Mouse (Mus musculus) liver, embryonic 15.5 days (tissue): ENCODE results near the gene Itpkb. TPM values are rescaled to one million over a fixed set of nuclear protein-coding genes. Genes with fewer than 3 reads are reported as not detected.

Experiments
- ATAC-seq: fragments of 200-750 bp; cut with Nextera tagmentation; 2 replicates; pipeline ENCODE4 v1.8.0; 2017; ENCODE audit warnings: moderate number of reproducible peaks, mild to moderate bottlenecking, moderate library complexity; ENCODE audit not compliant: insufficient read depth
- H3K27ac ChIP-seq: fragments of 300-500 bp; sonication (generic); replicated peaks from 2 replicates; pipeline ENCODE4 v1.5.1; 2015; ENCODE audit warnings: mild to moderate bottlenecking, inconsistent platforms
- H3K27me3 ChIP-seq: fragments of 300-500 bp; sonication (generic); 2 replicates; pipeline ENCODE4 v1.6.1; 2015; ENCODE audit warnings: mild to moderate bottlenecking, inconsistent platforms
- H3K36me3 ChIP-seq: fragments of 300-500 bp; sonication (generic); replicated peaks from 2 replicates; pipeline ENCODE4 v1.6.1; 2015; ENCODE audit warnings: moderate library complexity, mild to moderate bottlenecking, inconsistent platforms
- H3K4me1 ChIP-seq: fragments of 300-500 bp; sonication (generic); replicated peaks from 2 replicates; pipeline ENCODE4 v1.6.1; 2015; ENCODE audit warnings: inconsistent platforms
- H3K4me2 ChIP-seq: fragments of 300-500 bp; sonication (generic); 2 replicates; pipeline ENCODE4 v1.6.1; 2015; ENCODE audit warnings: moderate library complexity, mild to moderate bottlenecking, inconsistent platforms
- H3K4me3 ChIP-seq: fragments of 300-500 bp; sonication (generic); replicated peaks from 2 replicates; pipeline ENCODE4 v1.5.1; 2015; ENCODE audit warnings: mild to moderate bottlenecking, inconsistent platforms
- H3K9ac ChIP-seq: fragments of 300-500 bp; sonication (generic); 2 replicates; pipeline ENCODE4 v1.6.1; 2015; ENCODE audit warnings: moderate library complexity, mild to moderate bottlenecking, inconsistent platforms
- H3K9me3 ChIP-seq: fragments of 300-500 bp; sonication (generic); replicated peaks from 2 replicates; pipeline ENCODE4 v1.6.1; 2016; ENCODE audit warnings: inconsistent platforms
- WGBS: fragments of 180-500 bp; shearing (Covaris S2); methylation state at CpG from one replicate; pipeline ENCODE4 v1.1.7; 2015; ENCODE audit warnings: mixed read lengths; ENCODE audit not compliant: insufficient replicate concordance; 5-methylcytosine and 5-hydroxymethylcytosine counted together
- polyA plus RNA-seq: library from polyadenylated mRNA; unstranded; fragments of >200 nt; fragmentation: Nextera tagmentation; extraction: Ambion mirVana; gene quantifications from 2 replicates; pipeline ENCODE4 v1.2.1, GENCODE M21; 2015

Itpkb gene
- polyA plus RNA-seq, 1 experiment from 2014 or later: 1.3 TPM

GRCm38 (mm10) chr1:180407727-180408719 lies 77.7 kb downstream of the Itpkb start:
- WGBS: 73% methylated on average over 18 of the region's 18 CpGs

GRCm38 (mm10) chr1:180408832-180409231 lies 78.5 kb downstream of the Itpkb start:
- 72% methylated on average over 9 of the region's 9 CpGs for WGBS
- Histone ChIP-seq H3K27ac (no peak overlapping the region), H3K9me3 (no peaks in the 10 kb centered on the region), H3K9ac (no peak overlapping the region), H3K4me2 (no peak overlapping the region), H3K27me3 (peaks cover 6% of the 10 kb centered on the region; the same call in 1 of the 2 replicates), H3K4me1 (peaks cover 29% of the 10 kb centered on the region), H3K4me3 (no peak overlapping the region), H3K36me3 (no peaks in the 10 kb centered on the region)
- ATAC-seq: no peak

More at GRCm38 (mm10) chr1:180407727-180408719, 77.7 kb downstream of the Itpkb start:
- Histone ChIP-seq H3K27me3 (peaks cover 7% of the 10 kb centered on the region; the same call in 1 of the 2 replicates), H3K4me1 (peaks cover 37% of the 10 kb centered on the region), H3K27ac (no peak overlapping the region), H3K4me3 (no peak overlapping the region), H3K9ac (no peak overlapping the region), H3K9me3 (no peaks in the 10 kb centered on the region), H3K4me2 (no peak overlapping the region), H3K36me3 (no peaks in the 10 kb centered on the region)
- no peak for ATAC-seq

GRCm38 (mm10) chr1:180409771-180410170 lies 79.5 kb downstream of the Itpkb start:
- Histone ChIP-seq H3K9ac (no peak overlapping the region), H3K36me3 (no peaks in the 10 kb centered on the region), H3K9me3 (no peaks in the 10 kb centered on the region), H3K4me2 (no peak overlapping the region), H3K27me3 (no peaks in the 10 kb centered on the region), H3K4me3 (no peak overlapping the region), H3K27ac (no peak overlapping the region), H3K4me1 (peaks cover 22% of the 10 kb centered on the region)
- 54% methylated on average over 5 of the region's 5 CpGs for WGBS
- ATAC-seq: no peak

GRCm38 (mm10) chr1:180410306-180410705 lies 80.0 kb downstream of the Itpkb start:
- Histone ChIP-seq H3K9me3 (no peaks in the 10 kb centered on the region), H3K36me3 (no peaks in the 10 kb centered on the region), H3K9ac (no peak overlapping the region), H3K27me3 (no peaks in the 10 kb centered on the region), H3K4me3 (no peak overlapping the region), H3K4me2 (no peak overlapping the region), H3K4me1 (peaks cover 18% of the 10 kb centered on the region), H3K27ac (no peak overlapping the region)
- WGBS: 50% methylated on average over 7 of the region's 7 CpGs
- ATAC-seq: no peak

- Histone ChIP-seq H3K9ac (no peak overlapping the region), H3K4me1 (no peaks in the 10 kb centered on the region), H3K9me3 (no peaks in the 10 kb centered on the region), H3K27me3 (no peaks in the 10 kb centered on the region), H3K4me2 (no peak overlapping the region), H3K36me3 (no peaks in the 10 kb centered on the region), H3K27ac (no peak overlapping the region), H3K4me3 (no peak overlapping the region)
- WGBS: 59% methylated on average over 4 of the region's 4 CpGs
- ATAC-seq: no peak
Measured at GRCm38 (mm10) chr1:180415064-180415463, 84.8 kb downstream of the Itpkb start.

GRCm38 (mm10) chr1:180415836-180416235 lies 85.6 kb downstream of the Itpkb start:
- H3K4me1 ChIP-seq: no peaks in the 10 kb centered on the region
- no peak overlapping the region for H3K4me3 ChIP-seq
- H3K4me2 ChIP-seq: no peak overlapping the region
- no peak for ATAC-seq
- H3K9ac ChIP-seq: no peak overlapping the region
- H3K27ac ChIP-seq: no peak overlapping the region
- WGBS: 61% methylated on average over 7 of the region's 7 CpGs
- H3K9me3 ChIP-seq: no peaks in the 10 kb centered on the region
- no peaks in the 10 kb centered on the region for H3K27me3 ChIP-seq
- no peaks in the 10 kb centered on the region for H3K36me3 ChIP-seq

- no peak overlapping the region for H3K27ac ChIP-seq
- no peak for ATAC-seq
- 17% methylated on average over 2 of the region's 2 CpGs for WGBS
- no peak overlapping the region for H3K4me3 ChIP-seq
- no peaks in the 10 kb centered on the region; the same call in 1 of the 2 replicates for H3K4me1 ChIP-seq
- no peaks in the 10 kb centered on the region for H3K9me3 ChIP-seq
- no peak overlapping the region for H3K9ac ChIP-seq
- H3K4me2 ChIP-seq: no peak overlapping the region
- H3K27me3 ChIP-seq: no peaks in the 10 kb centered on the region
- H3K36me3 ChIP-seq: no peaks in the 10 kb centered on the region; the same call in 1 of the 2 replicates
Measured at GRCm38 (mm10) chr1:180417118-180417517, 86.8 kb downstream of the Itpkb start.

GRCm38 (mm10) chr1:180419059-180419458 lies 88.8 kb downstream of the Itpkb start:
- WGBS: 61% methylated on average over 2 of the region's 2 CpGs
- no peaks in the 10 kb centered on the region; the same call in 1 of the 2 replicates for H3K36me3 ChIP-seq
- no peak overlapping the region for H3K27ac ChIP-seq
- no peak overlapping the region for H3K4me3 ChIP-seq
- H3K9ac ChIP-seq: no peak overlapping the region
- no peak overlapping the region for H3K4me2 ChIP-seq
- no peak for ATAC-seq
- no peaks in the 10 kb centered on the region; the same call in 1 of the 2 replicates for H3K4me1 ChIP-seq
- H3K27me3 ChIP-seq: no peaks in the 10 kb centered on the region
- H3K9me3 ChIP-seq: no peaks in the 10 kb centered on the region

- no peak overlapping the region for H3K27ac ChIP-seq
- ATAC-seq: no peak
- H3K9me3 ChIP-seq: no peaks in the 10 kb centered on the region
- 75% methylated on average over 8 of the region's 8 CpGs for WGBS
- no peak overlapping the region for H3K4me3 ChIP-seq
- no peaks in the 10 kb centered on the region; the same call in 1 of the 2 replicates for H3K36me3 ChIP-seq
- no peak overlapping the region for H3K4me2 ChIP-seq
- no peak overlapping the region for H3K9ac ChIP-seq
- H3K4me1 ChIP-seq: no peaks in the 10 kb centered on the region; the same call in 1 of the 2 replicates
- H3K27me3 ChIP-seq: no peaks in the 10 kb centered on the region
Measured at GRCm38 (mm10) chr1:180420496-180421164, 90.3 kb downstream of the Itpkb start.

- Histone ChIP-seq H3K9ac (no peak overlapping the region), H3K9me3 (no peaks in the 10 kb centered on the region), H3K4me3 (no peak overlapping the region), H3K27me3 (no peaks in the 10 kb centered on the region), H3K27ac (no peak overlapping the region), H3K4me1 (no peaks in the 10 kb centered on the region; the same call in 1 of the 2 replicates), H3K4me2 (no peak overlapping the region), H3K36me3 (no peaks in the 10 kb centered on the region; the same call in 1 of the 2 replicates)
- 69% methylated on average over 25 of the region's 25 CpGs for whole genome bisulfite sequencing
- ATAC-seq: no peak
Measured at GRCm38 (mm10) chr1:180421165-180421909, 91.1 kb downstream of the Itpkb start.
